Mouse (Mus musculus) hindbrain, embryonic 16.5 days (tissue): ENCODE data around the gene Ppp1r26. TPM values are rescaled to one million over a fixed set of nuclear protein-coding genes. Genes with fewer than 3 reads are reported as not detected.

ENCODE experiments used
- ATAC-seq: fragments of 200-750 bp; cut with Nextera tagmentation; 2 replicates; pipeline ENCODE4 v1.8.0; 2017; ENCODE audit warnings: moderate TSS enrichment, moderate library complexity
- H3K27ac ChIP-seq: fragments of 300-500 bp; sonication (generic); 2 replicates; pipeline ENCODE4 v1.5.1; 2014; ENCODE audit warnings: low read depth, mild to moderate bottlenecking, control low read depth, low read length, moderate library complexity
- H3K27me3 ChIP-seq: fragments of 300-500 bp; sonication (generic); replicated peaks from 2 replicates; pipeline ENCODE4 v1.6.1; 2014; ENCODE audit warnings: low read length; ENCODE audit not compliant: control insufficient read depth, insufficient read depth
- H3K36me3 ChIP-seq: fragments of 300-500 bp; sonication (generic); 2 replicates; pipeline ENCODE4 v1.6.1; 2014; ENCODE audit warnings: mild to moderate bottlenecking, low read length, moderate library complexity, mixed read lengths; ENCODE audit not compliant: control insufficient read depth, insufficient read depth
- H3K4me1 ChIP-seq: fragments of 300-500 bp; sonication (generic); 2 replicates; pipeline ENCODE4 v1.6.1; 2014; ENCODE audit warnings: low read depth, low read length; ENCODE audit not compliant: control insufficient read depth, insufficient read depth
- H3K4me2 ChIP-seq: fragments of 300-500 bp; sonication (generic); 2 replicates; pipeline ENCODE4 v1.6.1; 2014; ENCODE audit warnings: mild to moderate bottlenecking, low read length, control low read depth, moderate library complexity
- H3K4me3 ChIP-seq: fragments of 300-500 bp; sonication (generic); 2 replicates; pipeline ENCODE4 v1.5.1; 2014; ENCODE audit warnings: mild to moderate bottlenecking, low read length, control low read depth, moderate library complexity
- H3K9ac ChIP-seq: fragments of 300-500 bp; sonication (generic); 2 replicates; pipeline ENCODE4 v1.6.1; 2014; ENCODE audit warnings: low read depth, mild to moderate bottlenecking, control low read depth, low read length, moderate library complexity
- H3K9me3 ChIP-seq: fragments of 300-500 bp; sonication (generic); 2 replicates; pipeline ENCODE4 v1.6.1; 2014; ENCODE audit warnings: mild to moderate bottlenecking, low read length, moderate library complexity; ENCODE audit not compliant: control insufficient read depth
- WGBS: fragments of 180-500 bp; shearing (Covaris S2); extraction: QIAGEN DNeasy Blood & Tissue Kit; methylation state at CpG from one replicate; pipeline ENCODE4 v1.1.7; 2014; 5-methylcytosine and 5-hydroxymethylcytosine counted together
- polyA plus RNA-seq: library from polyadenylated mRNA; unstranded; fragments of >200 nt; fragmentation: Nextera tagmentation; extraction: Ambion mirVana; gene quantifications from 2 replicates; pipeline ENCODE4 v1.2.1, GENCODE M21; 2015

Gene Ppp1r26
- polyA plus RNA-seq, 1 experiment from 2014 or later: 14.5 TPM

DNA sequence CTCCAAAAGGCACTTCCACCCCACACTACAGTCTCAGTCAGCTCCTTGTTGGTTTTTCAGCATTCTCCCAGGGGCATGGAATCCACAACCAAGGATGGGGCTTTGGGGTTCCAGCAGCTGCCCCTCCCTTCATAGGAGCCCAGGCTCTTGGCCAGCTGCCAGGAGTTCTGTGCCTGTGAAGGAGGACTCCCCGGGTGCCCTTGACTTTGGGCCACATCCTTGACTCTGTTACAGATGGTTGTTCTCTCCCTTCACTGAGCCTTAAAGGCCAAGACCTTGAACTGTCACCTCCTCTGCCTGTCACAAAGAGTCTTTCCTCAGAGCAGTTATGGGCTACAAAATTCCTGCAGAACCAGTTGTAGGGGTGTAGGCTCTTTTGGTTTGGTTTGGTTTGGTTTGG is 13.8 kb upstream of the Ppp1r26 start:
- H3K27ac ChIP-seq: no peak overlapping the region
- H3K4me3 ChIP-seq: no peak overlapping the region
- no peaks in the 10 kb centered on the region for H3K36me3 ChIP-seq
- H3K9me3 ChIP-seq: no peaks in the 10 kb centered on the region
- no peak for ATAC-seq
- no peak overlapping the region for H3K9ac ChIP-seq
- no peak overlapping the region for H3K4me2 ChIP-seq
- no peaks in the 10 kb centered on the region for H3K27me3 ChIP-seq
- WGBS: 13% methylated on average over 1 of the region's 1 CpGs
- H3K4me1 ChIP-seq: no peaks in the 10 kb centered on the region

DNA sequence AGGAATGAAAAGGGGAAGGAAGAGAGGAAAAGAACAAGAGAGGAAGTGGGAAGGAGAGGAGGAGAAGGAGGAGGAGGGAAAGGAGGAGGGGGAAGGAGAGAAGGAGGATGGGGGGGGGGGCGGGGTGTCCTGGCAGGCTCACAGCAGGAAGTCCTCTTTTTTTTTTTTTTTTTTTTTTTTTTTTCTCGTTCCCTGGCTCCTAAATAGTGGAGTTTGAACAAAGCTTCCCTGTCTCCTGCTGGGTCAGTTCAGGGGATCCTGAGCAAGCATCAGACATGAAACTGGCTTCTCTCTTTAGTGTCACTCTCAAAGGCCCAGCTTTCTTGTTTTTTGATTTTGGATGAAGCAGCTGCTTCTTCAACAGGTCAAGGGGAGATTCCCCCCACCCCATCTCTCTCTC is 13.1 kb upstream of the Ppp1r26 start:
- no peak for ATAC-seq
- Histone ChIP-seq H3K27me3 (no peaks in the 10 kb centered on the region), H3K4me3 (no peak overlapping the region), H3K9ac (no peak overlapping the region), H3K36me3 (no peaks in the 10 kb centered on the region), H3K4me2 (no peak overlapping the region), H3K27ac (no peak overlapping the region), H3K4me1 (no peaks in the 10 kb centered on the region), H3K9me3 (no peaks in the 10 kb centered on the region)
- 17% methylated on average over 1 of the region's 2 CpGs for WGBS

DNA sequence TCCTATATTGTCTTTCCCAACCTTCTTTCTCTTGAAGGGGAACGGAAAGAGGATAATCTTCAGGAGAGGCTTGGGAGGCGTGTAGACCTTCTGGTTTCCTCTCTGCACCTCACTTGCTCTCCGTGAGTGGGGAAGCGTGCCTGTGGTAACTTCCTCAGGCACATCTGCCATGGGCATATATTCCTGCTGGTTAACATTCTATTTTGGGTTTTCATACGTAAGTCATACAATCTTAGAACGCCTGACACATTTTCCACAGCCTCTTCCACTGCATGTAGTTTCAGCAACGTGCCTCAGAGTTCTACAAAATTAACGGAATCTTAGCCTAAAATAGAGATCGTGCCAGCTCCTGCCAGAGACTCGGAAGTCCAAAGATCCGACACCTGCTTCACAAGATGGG is 11.2 kb upstream of the Ppp1r26 start:
- H3K4me2 ChIP-seq: no peak overlapping the region
- no peak overlapping the region for H3K4me3 ChIP-seq
- H3K36me3 ChIP-seq: no peaks in the 10 kb centered on the region
- no peaks in the 10 kb centered on the region for H3K4me1 ChIP-seq
- H3K27ac ChIP-seq: no peak overlapping the region
- no peaks in the 10 kb centered on the region for H3K27me3 ChIP-seq
- no peak for ATAC-seq
- H3K9me3 ChIP-seq: no peaks in the 10 kb centered on the region
- 91% methylated on average over 11 of the region's 11 CpGs for WGBS
- H3K9ac ChIP-seq: no peak overlapping the region

DNA sequence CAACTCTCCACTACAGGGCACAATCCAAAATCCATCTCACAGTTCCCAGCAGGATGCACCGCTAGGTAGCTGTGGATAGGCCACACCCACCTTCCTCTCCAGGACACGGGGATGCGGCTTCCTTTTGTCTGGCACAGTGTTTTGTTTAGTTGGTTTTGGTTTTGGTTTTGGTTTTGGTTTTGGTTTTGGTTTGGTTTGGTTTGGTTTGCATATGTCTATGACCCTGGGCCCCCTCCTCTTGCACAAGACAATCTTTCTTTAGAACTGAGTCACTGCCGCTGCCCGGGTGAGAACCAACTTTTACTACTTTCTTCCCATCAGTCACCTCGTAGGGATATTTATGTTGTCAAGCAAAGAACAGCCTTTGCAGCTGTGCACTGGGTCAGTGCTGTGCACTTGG is 5.8 kb upstream of the Ppp1r26 start:
- H3K27ac ChIP-seq: no peak overlapping the region
- no peak for ATAC-seq
- H3K36me3 ChIP-seq: no peaks in the 10 kb centered on the region
- H3K9ac ChIP-seq: no peak overlapping the region
- no peak overlapping the region for H3K4me2 ChIP-seq
- no peaks in the 10 kb centered on the region for H3K4me1 ChIP-seq
- no peaks in the 10 kb centered on the region for H3K9me3 ChIP-seq
- no peaks in the 10 kb centered on the region for H3K27me3 ChIP-seq
- no peak overlapping the region for H3K4me3 ChIP-seq
- WGBS: 79% methylated on average over 6 of the region's 6 CpGs

DNA sequence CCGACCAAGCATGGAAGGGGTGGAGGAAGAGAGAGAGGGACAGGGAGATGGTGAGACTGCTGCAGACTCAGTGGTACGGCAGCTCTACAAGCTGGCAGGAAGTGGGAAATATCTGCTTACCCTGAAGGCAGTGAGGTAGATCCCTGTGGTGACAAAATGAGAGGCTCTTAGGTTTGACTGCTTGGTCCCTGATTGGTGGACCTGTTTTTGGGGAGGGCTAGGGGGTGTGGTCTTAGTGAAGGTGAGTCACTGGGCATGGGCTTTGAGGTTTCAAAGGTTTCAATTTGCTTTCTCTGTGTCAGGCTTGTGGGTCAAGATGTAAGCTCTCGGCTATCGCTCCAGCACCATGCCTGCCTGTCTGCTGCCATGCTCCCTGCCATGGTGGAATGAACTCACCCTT is 1.5 kb upstream of the Ppp1r26 start:
- Histone ChIP-seq H3K4me1 (peaks cover 10% of the 10 kb centered on the region), H3K4me3 (no peak overlapping the region), H3K9ac (no peak overlapping the region), H3K4me2 (no peak overlapping the region), H3K36me3 (peaks cover 5% of the 10 kb centered on the region; the same call in 1 of the 2 replicates), H3K9me3 (no peaks in the 10 kb centered on the region), H3K27ac (no peak overlapping the region), H3K27me3 (no peaks in the 10 kb centered on the region)
- 89% methylated on average over 4 of the region's 4 CpGs for WGBS
- ATAC-seq: no peak

DNA sequence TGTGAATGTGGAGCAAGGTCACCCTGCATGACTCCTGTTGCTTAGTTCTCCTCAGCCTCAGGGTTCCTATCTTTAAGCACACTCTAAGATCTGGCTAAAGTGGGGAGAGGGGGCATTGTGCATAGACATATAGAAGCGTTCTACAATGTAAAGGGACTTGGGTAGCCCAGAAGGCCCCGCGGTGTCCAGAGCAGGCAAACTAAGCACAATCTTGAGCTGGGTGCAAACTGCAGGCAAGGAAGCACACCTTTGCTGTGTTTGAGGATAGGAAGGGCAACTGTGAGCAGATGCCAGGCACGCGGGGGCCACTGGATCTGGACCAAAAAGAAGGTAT is 452 bp upstream of the Ppp1r26 start:
- H3K27me3 ChIP-seq: no peaks in the 10 kb centered on the region
- peaks cover 10% of the 10 kb centered on the region for H3K4me1 ChIP-seq
- H3K4me3 ChIP-seq: peak overlapping the region; percentile 72
- peaks cover 10% of the 10 kb centered on the region; the same call in 1 of the 2 replicates for H3K36me3 ChIP-seq
- peak overlapping the region; percentile 83 for H3K9ac ChIP-seq
- H3K4me2 ChIP-seq: peak overlapping the region; percentile 88
- 7% methylated on average over 5 of the region's 5 CpGs for WGBS
- peak overlapping the region; percentile 80 for H3K27ac ChIP-seq
- ATAC-seq: peak; percentile 21; the same call in 1 of the 2 replicates
- H3K9me3 ChIP-seq: no peaks in the 10 kb centered on the region

DNA sequence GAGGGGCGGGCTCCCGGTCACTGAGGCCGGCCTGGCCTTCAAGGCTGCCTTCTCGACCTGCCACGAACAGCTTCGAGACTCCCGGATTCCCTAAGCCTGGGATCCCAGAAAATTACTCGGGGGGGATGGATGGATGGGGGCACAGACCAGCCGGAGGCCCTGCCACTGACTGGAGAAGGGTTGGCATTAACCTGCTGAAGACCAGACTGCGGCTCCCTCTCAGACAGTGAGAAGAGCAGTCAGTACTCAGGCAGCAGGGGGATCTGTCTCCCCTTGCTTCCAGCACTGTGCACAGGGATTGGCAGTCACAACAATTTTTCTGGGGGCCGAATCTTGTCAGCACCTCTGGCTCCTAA is 693 bp downstream of the Ppp1r26 start:
- H3K9me3 ChIP-seq: no peaks in the 10 kb centered on the region
- H3K4me3 ChIP-seq: peak overlapping the region; percentile 72
- peaks cover 10% of the 10 kb centered on the region for H3K4me1 ChIP-seq
- no peaks in the 10 kb centered on the region for H3K27me3 ChIP-seq
- peak overlapping the region; percentile 80 for H3K27ac ChIP-seq
- peak overlapping the region; percentile 88 for H3K4me2 ChIP-seq
- H3K36me3 ChIP-seq: peaks cover 12% of the 10 kb centered on the region; the same call in 1 of the 2 replicates
- H3K9ac ChIP-seq: peak overlapping the region; percentile 83
- WGBS: 9% methylated on average over 11 of the region's 11 CpGs
- peak; percentile 72 for ATAC-seq

DNA sequence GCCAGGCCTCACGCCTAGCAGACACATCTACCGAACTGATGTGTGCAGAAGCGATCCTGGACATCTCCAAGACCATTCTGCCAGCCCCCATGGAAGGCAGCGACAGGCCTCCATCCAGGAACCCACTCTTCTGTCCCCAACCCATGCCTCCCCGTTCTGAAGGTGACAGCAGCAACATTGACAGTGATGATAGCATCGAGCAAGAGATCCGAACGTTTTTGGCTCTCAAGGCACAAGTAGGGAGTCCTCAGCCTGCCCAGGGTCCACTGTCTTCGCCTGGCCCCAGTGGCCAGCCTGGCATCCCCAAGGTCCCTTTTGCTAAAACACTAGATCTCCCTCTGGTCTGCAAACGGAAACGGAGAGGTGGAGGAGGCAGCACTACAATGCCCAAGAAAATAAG is 5.1 kb downstream of the Ppp1r26 start:
- Histone ChIP-seq H3K27me3 (no peaks in the 10 kb centered on the region), H3K4me1 (peaks cover 10% of the 10 kb centered on the region), H3K27ac (no peak overlapping the region), H3K4me2 (no peak overlapping the region), H3K36me3 (peaks cover 28% of the 10 kb centered on the region), H3K9me3 (no peaks in the 10 kb centered on the region), H3K4me3 (no peak overlapping the region), H3K9ac (no peak overlapping the region)
- no peak for ATAC-seq
- 92% methylated on average over 11 of the region's 11 CpGs for WGBS

DNA sequence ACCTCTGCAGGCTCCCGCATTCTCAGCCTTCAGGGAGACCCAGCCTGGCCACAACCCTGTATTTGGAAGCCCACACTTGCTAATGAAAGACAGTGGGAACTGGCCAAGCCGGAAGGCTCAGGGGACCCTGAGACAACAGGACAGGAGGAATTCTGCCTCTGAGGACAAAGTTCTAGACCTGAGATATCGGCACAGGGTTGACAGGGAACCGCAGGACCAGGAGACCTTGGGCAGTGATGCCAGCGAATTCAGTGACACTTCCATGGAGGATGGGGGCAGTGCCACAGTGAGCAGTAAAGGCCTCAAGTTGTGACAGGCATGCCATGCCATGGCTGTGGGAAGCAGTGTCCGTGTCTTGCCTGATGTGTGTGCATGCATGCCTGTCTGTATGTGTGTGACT is 6.9 kb downstream of the Ppp1r26 start:
- Histone ChIP-seq H3K9ac (no peak overlapping the region), H3K27me3 (no peaks in the 10 kb centered on the region), H3K4me3 (no peak overlapping the region), H3K4me1 (no peaks in the 10 kb centered on the region), H3K9me3 (no peaks in the 10 kb centered on the region), H3K27ac (no peak overlapping the region), H3K4me2 (no peak overlapping the region), H3K36me3 (peaks cover 28% of the 10 kb centered on the region)
- ATAC-seq: no peak
- 92% methylated on average over 6 of the region's 6 CpGs for WGBS

DNA sequence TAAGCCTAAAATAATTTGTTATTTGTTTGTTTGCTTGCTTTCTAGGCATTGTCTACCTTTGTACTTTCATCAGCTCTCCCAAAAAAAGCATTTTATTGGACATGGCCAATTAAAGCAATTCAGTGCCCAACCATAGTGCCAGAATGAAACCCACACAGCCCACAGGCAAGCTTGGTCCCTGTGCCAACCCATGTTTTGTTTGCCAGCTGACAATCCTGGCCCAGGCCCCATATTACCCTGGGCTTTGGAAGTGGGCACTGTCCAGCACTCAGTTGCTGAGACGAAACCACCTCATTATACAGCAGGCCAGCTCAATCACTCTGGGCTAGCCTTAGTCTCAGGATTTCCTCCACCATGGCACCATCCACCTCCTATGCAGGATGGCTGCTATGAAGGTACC is 10.0 kb downstream of the Ppp1r26 start:
- Histone ChIP-seq H3K4me2 (no peak overlapping the region), H3K9me3 (no peaks in the 10 kb centered on the region), H3K4me3 (no peak overlapping the region), H3K27ac (no peak overlapping the region), H3K4me1 (no peaks in the 10 kb centered on the region), H3K9ac (no peak overlapping the region), H3K27me3 (no peaks in the 10 kb centered on the region), H3K36me3 (peaks cover 18% of the 10 kb centered on the region; the same call in 1 of the 2 replicates)
- 55% methylated on average over 1 of the region's 1 CpGs for WGBS
- ATAC-seq: no peak
